Mouse (Mus musculus): Measurements from ENCODE around the gene Ltbp2.

Gene Ltbp2

DNA sequence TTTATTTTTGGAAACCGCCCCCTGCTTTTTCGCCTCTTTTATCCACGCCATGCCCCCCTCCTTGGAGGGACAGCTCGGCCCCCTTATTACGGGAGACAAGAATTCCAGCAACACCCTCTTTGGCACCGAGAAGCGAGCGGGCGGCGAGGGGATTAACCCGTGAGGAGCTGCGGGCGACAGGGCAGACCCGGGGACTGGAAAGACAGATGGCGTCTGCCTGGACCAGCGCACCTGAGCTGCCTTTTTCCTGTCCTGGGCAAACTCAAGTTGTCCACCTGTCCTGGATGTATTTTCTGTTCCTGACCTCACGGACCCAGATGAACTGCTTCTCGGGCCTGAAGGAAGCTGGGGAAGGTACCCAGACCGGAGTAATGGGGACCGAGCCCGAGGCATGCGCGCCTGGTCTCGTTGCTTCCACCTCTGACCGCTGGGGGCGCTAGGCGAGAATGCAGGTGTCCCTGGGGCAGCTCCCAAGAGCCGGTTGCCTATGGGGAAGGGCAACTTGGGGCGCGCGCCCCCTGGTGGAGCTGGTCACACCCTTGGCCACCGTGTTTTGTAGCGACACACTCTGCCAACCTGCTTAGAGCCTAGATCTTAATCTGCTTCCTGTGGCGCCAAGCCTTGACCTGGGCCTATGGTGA lies at the start of gene Ltbp2:
TSS of gene Ltbp2 (minus strand) at position 52 of the 641 bp plus-strand sequence.
- peak; percentile 79 to 86 for DNase-seq (ENCODE audit: low spot score in 2 of 2)

GRCm38 (mm10) chr12:84924324-84924723 lies 48.0 kb upstream of the Ltbp2 start:
- DNase-seq (ENCODE audit: low spot score in 2 of 2) = no peak

DNA sequence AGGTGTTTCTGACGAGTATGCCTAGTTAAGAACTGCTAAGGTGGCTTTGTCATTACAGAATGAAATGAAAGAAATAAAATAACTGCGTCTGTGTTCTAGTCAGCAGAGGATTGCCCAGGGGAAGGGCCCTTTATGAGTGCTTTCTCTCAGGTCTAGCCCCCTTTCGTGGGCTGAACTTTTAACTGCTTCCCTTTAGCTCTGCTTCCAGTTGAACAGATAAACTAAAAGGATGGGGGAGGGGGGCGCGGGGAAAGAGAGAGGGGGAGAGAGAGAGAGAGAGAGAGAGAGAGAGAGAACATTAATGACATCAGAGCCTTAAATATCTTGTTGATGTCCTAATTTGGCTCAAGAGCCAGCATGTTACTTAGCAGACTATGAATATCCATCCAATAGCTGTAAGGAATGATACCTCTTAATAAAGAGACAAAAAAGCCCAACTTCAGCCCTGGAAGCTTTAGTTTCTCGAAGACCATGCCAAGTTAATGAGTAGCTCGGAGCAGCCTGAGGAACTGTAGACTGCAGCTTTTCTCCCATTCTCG lies 45.6 kb upstream of the Ltbp2 start:
- DNase-seq (ENCODE audit: low spot score in 2 of 2) = no peak

DNA sequence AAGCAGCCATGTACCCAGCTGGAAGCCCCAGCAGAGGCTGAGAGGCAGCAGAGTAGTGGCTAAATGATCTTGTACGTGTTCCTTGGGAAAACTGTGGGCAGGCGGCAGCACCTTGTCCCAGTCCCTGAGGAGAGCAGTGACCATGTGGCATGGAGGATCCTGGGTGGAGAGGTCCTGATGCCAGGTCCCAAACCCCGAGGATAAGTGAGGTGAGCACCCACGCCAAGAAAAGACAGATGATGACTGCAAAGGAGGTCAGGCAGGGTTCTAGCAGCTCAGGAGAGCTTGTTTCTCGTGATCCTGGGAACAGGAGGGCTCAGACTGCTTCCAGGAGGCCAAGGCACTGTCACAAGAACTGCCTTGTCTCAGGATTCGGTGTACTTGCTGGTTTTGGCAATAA lies 42.5 kb upstream of the Ltbp2 start:
- DNase-seq (ENCODE audit: low spot score in 2 of 2) = no peak

DNA sequence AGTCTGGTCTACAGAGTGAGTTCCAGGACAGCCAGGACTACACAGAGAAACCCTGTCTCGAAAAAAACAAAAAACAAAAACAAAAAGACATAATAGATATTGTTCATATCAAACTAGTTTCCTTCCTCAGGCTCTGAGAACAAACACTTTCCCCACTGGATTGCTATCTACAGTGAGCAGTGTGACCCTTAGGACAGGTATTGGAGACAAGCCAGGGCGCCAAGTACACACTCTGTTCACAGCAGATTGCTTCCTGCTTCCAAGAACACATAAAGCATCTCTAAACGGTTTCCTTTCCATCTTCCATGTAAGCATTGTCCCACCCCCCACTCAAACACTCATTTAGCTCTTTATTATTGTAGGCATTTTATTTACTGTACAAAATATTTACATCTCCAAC lies 41.5 kb upstream of the Ltbp2 start:
- no peak for DNase-seq (ENCODE audit: low spot score in 2 of 2)

- DNase-seq (ENCODE audit: low spot score in 2 of 2) = no peak
Measured at GRCm38 (mm10) chr12:84914959-84915358, 38.6 kb upstream of the Ltbp2 start.

DNA sequence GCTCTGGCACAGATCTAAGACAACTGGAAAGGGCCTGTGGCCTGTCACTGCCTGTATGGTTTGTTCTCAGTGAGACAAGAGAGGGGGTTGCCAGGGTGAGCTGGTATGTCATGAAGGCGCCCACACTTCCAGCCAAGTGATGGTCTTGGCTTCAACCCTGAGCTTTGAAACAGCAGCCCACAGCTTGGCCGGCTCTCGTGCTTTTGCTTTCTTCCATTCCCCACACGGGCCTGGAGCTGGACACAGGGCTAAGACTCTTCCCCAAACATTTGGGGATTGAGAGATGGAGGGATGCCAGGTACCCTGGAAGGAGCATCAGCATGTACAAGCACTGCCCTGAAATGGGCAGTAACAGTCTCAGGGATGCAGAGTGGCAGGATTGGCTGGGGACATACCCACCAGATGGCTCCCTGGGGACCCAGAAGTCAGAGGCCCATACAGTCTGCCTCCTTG lies 36.3 kb upstream of the Ltbp2 start:
- DNase-seq (ENCODE audit: low spot score in 2 of 2) = no peak

DNA sequence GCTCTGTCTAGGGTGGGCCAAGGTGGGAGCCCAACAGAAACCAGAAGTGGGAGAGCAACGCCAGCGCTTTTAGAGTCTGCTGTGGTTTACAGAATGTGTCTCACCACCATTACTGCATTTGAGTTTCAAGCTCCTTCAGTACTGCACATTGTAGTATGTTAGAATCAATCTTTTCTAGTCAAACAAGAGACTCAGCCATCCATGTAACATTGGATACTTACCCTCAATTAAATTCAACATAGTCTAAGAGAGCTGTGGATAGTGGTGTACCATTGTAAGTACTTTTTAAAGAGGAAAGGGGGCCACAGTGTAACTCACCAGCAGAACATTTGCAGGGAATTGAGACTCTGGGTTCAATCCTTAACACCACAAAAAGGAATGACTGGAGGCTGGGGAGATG lies 35.3 kb upstream of the Ltbp2 start:
- DNase-seq (ENCODE audit: low spot score in 2 of 2) = no peak

DNA sequence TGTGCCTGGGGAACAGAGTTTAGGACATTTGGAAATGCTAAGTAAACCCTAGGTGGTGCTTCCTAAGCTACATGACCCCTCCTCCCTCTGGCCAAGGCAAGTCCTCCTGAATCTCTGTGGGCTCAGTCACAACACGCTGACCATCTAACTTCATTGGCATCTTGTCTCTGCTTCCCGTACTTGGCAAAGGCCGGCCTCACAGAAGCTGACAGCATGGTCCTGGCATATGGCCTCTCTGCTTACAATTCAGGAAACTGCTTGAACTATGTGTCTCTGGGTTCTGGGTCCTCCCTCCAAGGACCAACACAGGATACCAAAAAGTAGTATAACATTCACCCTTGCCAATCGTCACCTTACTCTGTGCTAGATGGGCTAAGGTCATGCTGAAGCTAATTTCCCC lies 33.7 kb upstream of the Ltbp2 start:
- DNase-seq (ENCODE audit: low spot score in 2 of 2) = no peak

- no peak for DNase-seq (ENCODE audit: low spot score in 2 of 2)
Measured at GRCm38 (mm10) chr12:84907627-84908480, 31.5 kb upstream of the Ltbp2 start.

GRCm38 (mm10) chr12:84907024-84907626 lies 30.8 kb upstream of the Ltbp2 start:
- DNase-seq (ENCODE audit: low spot score in 2 of 2) = no peak

- DNase-seq (ENCODE audit: low spot score in 2 of 2) = no peak
Measured at GRCm38 (mm10) chr12:84904399-84904798, 28.1 kb upstream of the Ltbp2 start.

DNA sequence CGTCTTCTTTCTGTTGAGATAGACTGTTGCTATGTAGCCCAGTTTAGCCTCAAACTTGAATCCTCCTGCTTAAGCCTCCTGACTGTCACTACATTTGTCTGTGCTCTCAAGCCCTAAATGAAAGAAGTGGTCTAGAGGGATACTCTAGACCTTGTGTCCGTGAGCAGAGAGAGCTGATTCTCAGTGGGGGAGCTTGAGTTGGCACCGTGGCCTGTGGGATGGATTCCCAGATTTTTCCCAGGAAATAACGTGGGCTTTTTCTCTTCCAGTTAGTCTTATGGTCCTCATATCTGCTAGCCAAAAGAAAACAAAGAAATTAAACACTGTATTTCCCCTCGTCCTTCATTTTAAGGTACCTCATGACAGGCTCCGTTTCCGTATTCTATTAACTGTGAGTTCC lies 24.0 kb upstream of the Ltbp2 start:
- DNase-seq (ENCODE audit: low spot score in 2 of 2) = no peak

DNA sequence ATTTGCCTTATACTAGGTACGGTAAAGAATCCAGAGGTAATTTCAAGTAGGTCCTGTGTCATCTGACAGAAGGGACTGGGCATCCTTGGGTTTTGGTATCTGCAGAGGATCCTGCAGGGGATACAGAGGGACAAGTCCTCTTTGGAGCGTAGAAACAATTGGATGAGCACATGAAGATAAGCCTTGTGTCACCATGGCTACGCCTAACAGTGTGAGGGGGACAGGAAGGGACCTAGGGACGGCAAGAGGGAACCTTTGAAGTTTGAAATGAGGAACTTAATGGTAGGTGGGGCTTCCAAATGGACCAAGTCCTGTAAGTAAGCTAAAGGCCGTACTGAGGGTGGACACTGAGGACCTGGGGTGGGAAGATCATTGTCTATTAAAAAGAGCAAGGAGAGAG lies 21.0 kb upstream of the Ltbp2 start:
- no peak for DNase-seq (ENCODE audit: low spot score in 2 of 2)

GRCm38 (mm10) chr12:84896235-84896634 lies 19.9 kb upstream of the Ltbp2 start:
- no peak for DNase-seq (ENCODE audit: low spot score in 2 of 2)

DNA sequence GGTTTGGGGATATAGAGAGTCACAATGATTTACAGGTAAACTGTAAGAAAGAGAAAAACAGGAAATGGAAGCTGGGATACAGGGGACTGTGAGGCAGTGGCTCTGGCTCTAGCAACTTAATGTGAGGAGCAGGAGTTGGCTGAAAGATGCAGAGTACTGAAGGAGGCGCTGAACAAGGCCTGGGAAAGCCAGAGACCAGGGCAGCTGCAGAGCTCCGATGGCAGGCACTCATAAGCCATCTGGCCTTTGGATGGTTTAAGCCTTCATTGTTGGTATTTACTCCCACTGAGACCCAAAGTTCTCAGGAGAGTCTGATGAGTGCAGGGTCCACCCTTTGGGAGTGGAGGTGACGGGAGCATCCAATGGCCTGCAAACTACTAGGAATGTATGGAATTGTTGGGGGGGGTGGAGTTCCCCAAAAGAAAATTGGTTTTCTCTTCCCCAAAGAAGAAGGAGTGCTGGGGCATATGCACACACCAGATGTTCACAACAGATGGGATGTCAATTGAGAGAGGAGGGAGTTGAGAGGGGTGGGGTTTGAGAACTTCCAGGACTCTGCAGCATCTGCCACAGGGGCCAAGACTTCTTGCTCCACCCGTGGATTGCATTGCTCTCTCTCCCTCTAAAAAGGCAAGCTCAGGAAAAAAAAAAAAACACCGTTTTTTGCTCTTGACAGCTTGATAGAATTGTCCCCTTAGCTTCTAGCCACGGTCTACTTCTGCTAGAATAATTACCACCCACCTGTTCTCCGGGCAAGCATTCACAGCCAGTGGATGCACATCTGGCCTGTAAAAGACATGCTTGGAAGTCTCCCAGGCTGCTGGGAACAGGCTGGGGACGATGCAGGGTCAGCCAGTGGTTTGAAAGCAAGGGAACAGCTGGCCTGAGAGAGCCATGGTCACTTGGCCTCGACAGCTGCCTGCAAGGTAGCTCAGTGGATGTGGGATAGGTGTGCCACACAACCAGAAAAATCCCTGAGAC lies 17.6 kb upstream of the Ltbp2 start:
- DNase-seq (ENCODE audit: low spot score in 2 of 2) = no peak

GRCm38 (mm10) chr12:84890289-84890688 lies 14.0 kb upstream of the Ltbp2 start:
- DNase-seq (ENCODE audit: low spot score in 2 of 2) = no peak

GRCm38 (mm10) chr12:84885107-84885876 lies 9.0 kb upstream of the Ltbp2 start:
- peak in 1 of 2 experiments; percentile 35 for DNase-seq (ENCODE audit: low spot score in 2 of 2)

GRCm38 (mm10) chr12:84884423-84885076 lies 8.2 kb upstream of the Ltbp2 start:
- no peak for DNase-seq (ENCODE audit: low spot score in 2 of 2)

GRCm38 (mm10) chr12:84882796-84883195 lies 6.5 kb upstream of the Ltbp2 start:
- no peak for DNase-seq (ENCODE audit: low spot score in 2 of 2)

Data from urinary bladder, adult 18-20 months (tissue).